Mouse (Mus musculus): ENCODE measurements at regions not wholly inside any gene's neighbourhood (a gene's known extent, or its start where the extent isn't known, plus 50 kb on each side); places are given as distances from the start of the nearest gene placed in this dataset.

DNA sequence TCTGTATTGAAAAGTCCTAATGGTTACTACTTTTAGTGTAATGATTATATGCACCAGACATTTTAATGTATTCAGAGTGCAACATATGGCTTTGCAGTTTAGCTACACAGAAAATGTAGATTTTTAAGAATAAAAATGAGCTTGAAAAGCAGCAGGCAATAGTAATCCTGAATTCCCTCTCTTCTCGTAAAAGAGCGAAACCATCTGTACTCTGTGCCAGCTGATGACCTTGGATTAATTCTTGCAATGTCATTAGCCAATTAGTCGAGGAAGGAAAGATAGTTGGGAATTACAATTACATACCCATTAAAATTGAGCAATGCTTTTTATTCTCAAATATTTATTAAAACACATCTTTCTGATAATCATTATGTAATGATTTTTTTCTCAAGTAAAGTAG is 1128.7 kb downstream of the Tecrl start:
- TF ChIP-seq CTCF (IDR thresholded peaks at IDR 0.05; ENCODE audit: low read depth) (no peak), EP300 (IDR thresholded peaks at IDR 0.05; ENCODE audit: low read depth) (no peak)

Measured in liver, postnatal 0 days (tissue).